Mouse (Mus musculus): ENCODE data around the gene Aldh5a1. TPM values are rescaled to one million over a fixed set of nuclear protein-coding genes. Genes with fewer than 3 reads are reported as not detected.

The Aldh5a1 gene
- total RNA-seq, 2 experiments from 2014 or later, result 40.3 to 44.6 TPM

- intact Hi-C loops (cut with DNase I), result loop anchor here (5.0 kb wide), 1 partner anchor 49 kb away; no protein-coding TSS in a partner anchor
- peak; percentile 79 for DNase-seq
Observed at GRCm38 (mm10) chr13:24938683-24939082, 1.2 kb upstream of the Aldh5a1 start.

- intact Hi-C loops (cut with DNase I), result loop anchor here (5.0 kb wide), 1 partner anchor 49 kb away; no protein-coding TSS in a partner anchor
- DNase-seq, result no peak
Observed at GRCm38 (mm10) chr13:24937839-24938166, 342 bp upstream of the Aldh5a1 start.

- DNase-seq, result no peak
- intact Hi-C loops (cut with DNase I), result loop anchor here (5.0 kb wide), 1 partner anchor 51 kb away; no protein-coding TSS in a partner anchor
Observed at GRCm38 (mm10) chr13:24936772-24937107, 721 bp downstream of the Aldh5a1 start.

- DNase-seq, result no peak
- intact Hi-C loops (cut with DNase I), result no loop called here
Observed at GRCm38 (mm10) chr13:24933199-24933598, 4.3 kb downstream of the Aldh5a1 start.

- intact Hi-C loops (cut with DNase I), result no loop called here
- no peak for DNase-seq
Observed at GRCm38 (mm10) chr13:24930591-24930990, 6.9 kb downstream of the Aldh5a1 start.

- intact Hi-C loops (cut with DNase I), result no loop called here
- DNase-seq, result no peak
Observed at GRCm38 (mm10) chr13:24923991-24924390, 13.5 kb downstream of the Aldh5a1 start.

GRCm38 (mm10) chr13:24921281-24921680, 16.2 kb downstream of the Aldh5a1 start:
- intact Hi-C loops (cut with DNase I), result no loop called here
- DNase-seq, result no peak

- intact Hi-C loops (cut with DNase I), result no loop called here
- DNase-seq, result peak; percentile 42
Observed at GRCm38 (mm10) chr13:24920333-24920977, 17.0 kb downstream of the Aldh5a1 start.

GRCm38 (mm10) chr13:24915831-24916230, 21.6 kb downstream of the Aldh5a1 start:
- intact Hi-C loops (cut with DNase I), result no loop called here
- no peak for DNase-seq

- DNase-seq, result no peak
- intact Hi-C loops (cut with DNase I), result no loop called here
Observed at GRCm38 (mm10) chr13:24914915-24915314, 22.5 kb downstream of the Aldh5a1 start.

GRCm38 (mm10) chr13:24913576-24913975, 23.9 kb downstream of the Aldh5a1 start:
- no peak for DNase-seq
- intact Hi-C loops (cut with DNase I), result no loop called here

GRCm38 (mm10) chr13:24909112-24909511, 28.3 kb downstream of the Aldh5a1 start:
- intact Hi-C loops (cut with DNase I), result no loop called here
- no peak for DNase-seq

- intact Hi-C loops (cut with DNase I), result no loop called here
- no peak for DNase-seq
Observed at GRCm38 (mm10) chr13:24906831-24907570, 30.5 kb downstream of the Aldh5a1 start.

- no peak for DNase-seq
- intact Hi-C loops (cut with DNase I), result no loop called here
Observed at GRCm38 (mm10) chr13:24905422-24905821, 32.0 kb downstream of the Aldh5a1 start.

GRCm38 (mm10) chr13:24903412-24903811, 34.0 kb downstream of the Aldh5a1 start:
- no peak for DNase-seq
- intact Hi-C loops (cut with DNase I), result no loop called here

- DNase-seq, result no peak
- intact Hi-C loops (cut with DNase I), result no loop called here
Observed at GRCm38 (mm10) chr13:24901916-24902315, 35.5 kb downstream of the Aldh5a1 start.

- DNase-seq, result no peak
- intact Hi-C loops (cut with DNase I), result no loop called here
Observed at GRCm38 (mm10) chr13:24893880-24894279, 43.6 kb downstream of the Aldh5a1 start.

GRCm38 (mm10) chr13:24892516-24892915, 44.9 kb downstream of the Aldh5a1 start:
- intact Hi-C loops (cut with DNase I), result no loop called here
- no peak for DNase-seq

GRCm38 (mm10) chr13:24889554-24889953, 47.9 kb downstream of the Aldh5a1 start:
- intact Hi-C loops (cut with DNase I), result no loop called here

GRCm38 (mm10) chr13:24882411-24882810, 55.0 kb downstream of the Aldh5a1 start:
- DNase-seq, result peak; percentile 24

More at GRCm38 (mm10) chr13:24889554-24889953, 47.9 kb downstream of the Aldh5a1 start:
- DNase-seq, result no peak

GRCm38 (mm10) chr13:24880704-24881103, 56.8 kb downstream of the Aldh5a1 start:
- DNase-seq, result no peak
- intact Hi-C loops (cut with DNase I), result no loop called here

More at GRCm38 (mm10) chr13:24882411-24882810, 55.0 kb downstream of the Aldh5a1 start:
- intact Hi-C loops (cut with DNase I), result no loop called here

- intact Hi-C loops (cut with DNase I), result no loop called here
- no peak for DNase-seq
Observed at GRCm38 (mm10) chr13:24880208-24880607, 57.3 kb downstream of the Aldh5a1 start.

All from left cerebral cortex, postnatal 4 days (tissue).